Mouse (Mus musculus) testis, adult 2 months (tissue): ENCODE results near the gene Ppp1r16b.

ENCODE experiments used
- CTCF ChIP-seq: fragments of 200-500 bp; IDR thresholded peaks from 2 replicates; pipeline ENCODE4 v1.5.1; 2012; ENCODE audit warnings: low read depth, mild to moderate bottlenecking, inconsistent platforms, low read length, moderate library complexity; ENCODE audit not compliant: control insufficient read depth, insufficient read depth, insufficient replicate concordance
- POLR2A ChIP-seq: fragments of 200-500 bp; IDR thresholded peaks from 2 replicates; pipeline ENCODE4 v1.6.1; 2012; ENCODE audit warnings: low read depth, mild to moderate bottlenecking, inconsistent platforms, low read length, moderate library complexity; ENCODE audit not compliant: control insufficient read depth

GRCm38 (mm10) chr2:158795875-158796274, 130.7 kb downstream of the Ppp1r16b start:
- no peak for TF ChIP-seq CTCF
- no peak for TF ChIP-seq POLR2A
